Mouse (Mus musculus) cerebellum, postnatal 4 days (tissue): ENCODE data around the gene Gm14409.
"Not testable (repeated sequence)": the region's sequence is repeated elsewhere in the genome, so short reads cannot be mapped to it uniquely, and the experiment has no call there.

Experiments used
- DNase-seq, 2 experiments: peaks; one replicate each; pipeline ENCODE4 v3.0.0; 2022; ENCODE audit warnings: low spot score in 2 of 2, mixed read lengths in 1 of 2

Gm14409 gene

DNA sequence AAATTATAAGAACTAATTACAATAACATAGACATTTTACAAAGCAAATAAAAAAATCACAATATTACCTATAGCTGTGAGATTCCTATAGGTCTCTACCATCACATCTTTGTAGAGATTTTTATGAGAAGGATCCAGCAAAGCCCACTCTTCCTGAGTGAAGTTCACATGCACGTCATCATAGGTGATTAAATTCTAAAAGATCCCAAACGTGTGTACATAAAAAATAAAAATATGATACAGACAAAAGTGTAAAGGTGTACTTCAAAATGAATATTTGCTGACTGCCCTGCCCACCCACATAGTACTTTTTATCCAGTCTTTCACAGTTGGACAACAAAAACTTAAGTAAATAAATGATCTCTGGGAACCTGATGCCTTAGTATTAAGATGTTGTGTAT, at the start of gene Gm14409:
Gm14409 (minus strand) TSS at position 101 of the 400 bp plus-strand sequence.
- DNase-seq = not testable (repeated sequence)

DNA sequence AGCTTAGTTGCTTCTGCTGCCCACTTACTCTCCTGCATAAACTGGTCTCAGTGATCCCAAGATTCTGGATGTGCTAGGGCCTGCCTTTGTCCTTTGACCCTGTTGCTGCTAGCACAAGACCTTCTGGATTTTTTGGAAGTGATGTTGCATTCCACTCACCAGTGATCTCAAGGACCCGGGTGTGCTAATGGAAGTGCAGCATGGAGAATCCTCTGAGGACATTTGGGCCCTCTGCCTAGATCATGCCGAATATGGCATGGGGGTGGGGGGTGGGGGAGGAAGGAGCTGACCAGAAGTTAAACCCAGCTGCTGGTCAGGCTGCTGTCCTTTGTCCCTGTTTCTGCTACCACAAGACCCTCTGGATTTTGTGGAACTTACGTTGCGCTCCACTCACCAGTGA, 42.8 kb upstream of the Gm14409 start:
- DNase-seq = not testable (repeated sequence)

DNA sequence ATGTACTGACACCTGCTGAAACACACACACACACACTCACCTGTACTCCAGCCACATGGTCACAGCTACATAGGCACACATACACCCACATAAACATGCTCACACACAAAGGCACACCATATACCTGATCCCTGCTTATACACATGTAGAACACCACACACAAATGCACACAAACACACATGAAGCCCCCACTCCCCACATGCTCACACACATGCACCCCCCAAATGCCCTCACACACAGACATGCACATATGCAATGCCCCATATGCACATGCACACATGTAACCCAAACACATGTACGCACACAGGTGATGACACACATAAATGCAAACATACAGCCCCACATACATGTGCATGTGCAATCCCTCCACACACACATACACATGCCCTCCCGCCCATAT, 38.1 kb upstream of the Gm14409 start:
- not testable (repeated sequence) for DNase-seq

DNA sequence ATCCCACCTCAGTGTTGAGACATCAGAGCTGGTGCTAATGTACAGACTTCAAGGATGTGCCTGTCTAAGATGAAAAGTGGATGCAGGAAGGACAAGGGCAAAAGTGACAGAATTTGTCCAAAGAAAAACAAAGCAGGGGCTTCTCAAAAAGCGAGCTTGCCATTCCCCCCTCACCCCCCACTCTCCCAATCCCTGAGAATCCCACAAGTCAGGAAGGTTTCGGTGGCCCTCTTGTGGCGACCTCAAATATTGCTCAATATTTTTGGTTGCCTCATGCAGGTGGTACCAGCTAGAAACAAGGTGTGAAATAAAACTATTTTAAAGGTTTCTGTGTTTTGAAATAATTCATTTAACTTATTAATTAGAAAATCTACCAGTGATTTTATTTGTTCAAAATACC, 16.9 kb upstream of the Gm14409 start:
- DNase-seq = not testable (repeated sequence)

DNA sequence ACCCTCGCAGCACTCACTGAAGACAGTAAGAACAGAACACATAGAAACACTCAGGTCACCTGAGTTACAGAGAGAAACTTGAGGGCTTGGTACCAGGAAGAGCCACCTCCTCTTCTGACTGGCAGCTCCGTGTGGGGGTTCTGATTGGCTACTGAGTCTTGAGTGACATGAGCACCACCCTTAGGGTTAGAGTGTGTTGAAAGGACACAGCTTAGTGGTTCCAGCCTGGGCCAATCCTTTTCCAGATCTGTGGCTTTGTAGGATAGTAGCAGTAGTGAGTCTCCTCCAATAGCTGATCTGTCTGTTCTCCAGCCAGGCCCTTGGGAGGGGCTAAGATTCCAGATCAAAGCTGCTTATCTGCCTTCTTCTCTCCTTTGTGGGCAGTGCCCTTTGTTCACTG, 10.9 kb upstream of the Gm14409 start:
- not testable (repeated sequence) for DNase-seq

DNA sequence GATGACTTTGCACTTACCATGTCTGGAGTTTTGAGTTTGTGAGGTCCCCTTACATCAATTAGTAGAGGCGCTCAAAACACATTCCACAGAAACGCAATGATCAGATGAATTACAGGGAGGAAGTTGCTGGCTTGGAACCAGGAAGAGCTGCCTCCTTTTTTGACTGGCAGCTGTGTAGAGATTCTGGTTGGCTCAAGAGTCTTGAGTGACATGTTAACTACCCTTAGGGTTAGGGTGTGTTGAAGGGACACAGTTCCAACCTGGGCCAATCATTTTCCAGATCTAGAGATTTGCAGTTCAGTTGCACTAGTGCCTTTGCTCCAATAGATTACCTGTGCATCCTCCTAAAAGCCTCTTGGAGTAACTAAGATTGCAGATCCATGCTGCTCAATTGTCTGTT, 5.4 kb upstream of the Gm14409 start:
- not testable (repeated sequence) for DNase-seq

DNA sequence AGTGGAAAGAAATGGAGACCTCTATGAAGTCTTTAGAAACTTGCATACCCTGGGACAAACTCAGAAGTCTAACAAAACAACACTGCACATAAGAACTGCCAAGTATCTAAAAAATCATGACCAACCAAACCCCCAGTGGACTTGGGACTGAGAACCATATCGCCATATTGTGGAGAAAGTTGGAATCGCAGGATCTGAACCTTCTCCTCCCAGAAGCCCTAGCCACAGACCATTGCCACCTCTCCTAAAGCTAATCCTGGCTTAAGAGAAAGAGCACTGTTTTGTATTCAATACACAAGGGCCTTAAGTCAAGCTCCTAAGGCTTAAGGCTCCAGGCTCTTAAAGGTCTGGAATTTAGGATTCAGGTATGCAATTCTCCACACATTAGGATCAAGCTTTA, 19.4 kb downstream of the Gm14409 start:
- DNase-seq = not testable (repeated sequence)

DNA sequence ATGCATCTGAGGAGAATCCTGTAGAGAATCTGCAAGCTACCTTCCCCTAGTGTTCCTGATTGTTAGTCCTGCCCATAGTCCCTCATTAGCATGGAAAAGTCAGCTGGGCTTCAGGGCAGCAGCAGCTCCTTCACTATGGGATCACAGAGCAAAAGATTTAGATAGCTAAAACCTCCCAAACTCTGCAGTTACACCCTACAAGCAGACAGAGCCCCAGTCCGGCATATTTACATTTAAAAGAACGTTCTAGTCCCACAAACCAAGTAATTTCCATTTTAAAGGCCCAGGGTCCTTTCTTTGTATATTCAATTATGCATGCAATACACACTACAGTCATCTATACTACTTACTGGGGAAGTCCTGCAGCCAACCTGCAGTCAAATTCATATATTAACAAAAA, 36.4 kb downstream of the Gm14409 start:
- DNase-seq = not testable (repeated sequence)
